Mouse (Mus musculus) stomach, postnatal 0 days (tissue): ENCODE results near the gene Asic3.

Source experiments
- CTCF ChIP-seq: IDR thresholded peaks from 2 replicates; pipeline ENCODE4 v1.5.1; 2016; ENCODE audit warnings: antibody characterized with exemption, low read depth, mild to moderate bottlenecking, moderate library complexity
- EP300 ChIP-seq: optimal IDR thresholded peaks from 2 replicates; pipeline ENCODE3; 2016; ENCODE audit warnings: antibody characterized with exemption

DNA sequence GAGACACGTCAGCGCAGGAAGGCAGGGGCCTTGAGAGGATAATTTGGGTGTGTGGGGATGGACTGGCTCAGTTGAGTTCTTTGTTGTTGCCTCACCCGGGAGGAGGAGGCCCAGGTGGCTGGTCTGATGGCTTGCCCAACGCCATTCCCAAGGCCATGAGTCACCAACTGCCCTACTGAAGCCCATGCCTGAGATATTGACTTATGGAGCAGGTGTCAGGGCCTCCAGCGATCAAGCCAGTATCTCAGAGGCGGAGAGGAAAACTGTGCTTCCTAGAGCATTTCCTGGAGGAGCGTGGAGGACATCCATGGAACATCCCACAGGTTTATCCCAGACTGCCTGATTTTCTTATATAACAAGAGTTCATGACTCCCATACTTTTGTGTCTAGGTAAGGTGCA, 20.5 kb upstream of the Asic3 start:
- no peak for TF ChIP-seq CTCF
- TF ChIP-seq EP300, result no peak
